Mouse (Mus musculus): ENCODE data around the gene Icam5.

DNA sequence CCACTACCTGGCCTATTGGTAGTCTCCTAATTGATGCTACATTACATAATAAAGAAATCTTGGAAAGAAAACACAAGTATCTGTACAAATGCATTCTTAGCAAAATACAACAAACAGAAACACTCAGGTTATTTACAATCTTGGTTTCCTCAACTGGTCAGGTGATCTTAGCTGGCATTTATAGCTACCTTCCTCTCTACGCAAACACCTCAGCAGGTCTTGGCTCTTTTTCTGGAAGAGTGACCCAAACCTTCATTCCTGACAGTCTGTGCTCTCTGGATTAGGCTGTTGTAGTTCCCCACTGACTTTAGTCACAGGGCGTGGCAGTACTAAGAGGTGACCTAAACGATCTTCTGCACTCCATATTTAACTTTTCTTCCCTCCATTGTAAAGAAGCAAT is 13.4 kb downstream of the Icam5 start:
- TF ChIP-seq CTCF (conservative IDR thresholded peaks at IDR 0.05; ENCODE audit: insufficient read depth, insufficient read length, low read depth, low read length) (no peak), POLR2A (IDR thresholded peaks at IDR 0.05; ENCODE audit: low read depth, low read length) (no peak)
